Mouse (Mus musculus) spleen, adult 2 months (tissue): Measurements from ENCODE around the gene Tollip.

Experiments used
- CTCF ChIP-seq: fragments of 200-500 bp; IDR thresholded peaks from 2 replicates; pipeline ENCODE4 v1.5.1; 2011; ENCODE audit warnings: mild to moderate bottlenecking, inconsistent platforms; ENCODE audit not compliant: insufficient read depth, insufficient read length, insufficient replicate concordance; ENCODE audit errors: extremely low read depth
- POLR2A ChIP-seq: fragments of 200-500 bp; IDR thresholded peaks from 2 replicates; pipeline ENCODE4 v1.6.1; 2011; ENCODE audit warnings: low read depth, low read length, inconsistent platforms

GRCm38 (mm10) chr7:141901825-141902224, 16.5 kb downstream of the Tollip start:
- TF ChIP-seq POLR2A = no peak
- no peak for TF ChIP-seq CTCF
